Mouse (Mus musculus) intestine, embryonic 14.5 days (tissue): ENCODE measurements around the gene Itga7. TPM values are rescaled to one million over a fixed set of nuclear protein-coding genes. Genes with fewer than 3 reads are reported as not detected.

ENCODE experiments used
- ATAC-seq: fragments of 200-750 bp; cut with Nextera tagmentation; replicated peaks from 2 replicates; pipeline ENCODE4 v1.8.0; 2017; ENCODE audit warnings: low read depth, moderate number of reproducible peaks, moderate TSS enrichment, moderate library complexity; ENCODE audit not compliant: low FRiP score, low TSS enrichment
- DNase-seq: peaks from one replicate; pipeline ENCODE4 v3.0.0-alpha.2; 2018; ENCODE audit warnings: low spot score
- H3K27ac ChIP-seq: fragments of 300-500 bp; sonication (generic); 2 replicates; pipeline ENCODE4 v1.5.1; 2014; ENCODE audit warnings: low read depth, mild to moderate bottlenecking, control low read depth
- H3K27me3 ChIP-seq: fragments of 300-500 bp; sonication (generic); replicated peaks from 2 replicates; pipeline ENCODE4 v1.6.1; 2014; ENCODE audit warnings: low read length, control low read depth; ENCODE audit not compliant: control insufficient read depth, insufficient read depth
- H3K36me3 ChIP-seq: fragments of 300-500 bp; sonication (generic); 2 replicates; pipeline ENCODE4 v1.6.1; 2014; ENCODE audit warnings: low read length, control low read depth; ENCODE audit not compliant: control insufficient read depth, insufficient read depth
- H3K4me1 ChIP-seq: fragments of 300-500 bp; sonication (generic); replicated peaks from 2 replicates; pipeline ENCODE4 v1.6.1; 2014; ENCODE audit warnings: low read length, control low read depth, mixed read lengths; ENCODE audit not compliant: control insufficient read depth, insufficient read depth
- H3K4me2 ChIP-seq: fragments of 300-500 bp; sonication (generic); 2 replicates; pipeline ENCODE4 v1.6.1; 2014; ENCODE audit warnings: low read length
- H3K4me3 ChIP-seq: fragments of 300-500 bp; sonication (generic); 2 replicates; pipeline ENCODE4 v1.5.1; 2014; ENCODE audit warnings: low read depth, low read length, control low read depth, mixed read lengths
- H3K9ac ChIP-seq: fragments of 300-500 bp; sonication (generic); 2 replicates; pipeline ENCODE4 v1.6.1; 2014; ENCODE audit warnings: mild to moderate bottlenecking, low read length
- H3K9me3 ChIP-seq: fragments of 300-500 bp; sonication (generic); 2 replicates; pipeline ENCODE4 v1.6.1; 2016; ENCODE audit warnings: low read length, control low read depth; ENCODE audit not compliant: control insufficient read depth
- WGBS: fragments of 180-500 bp; shearing (Covaris S2); extraction: QIAGEN DNeasy Blood & Tissue Kit; methylation state at CpG from one replicate; pipeline ENCODE4 v1.1.7; 2014; 5-methylcytosine and 5-hydroxymethylcytosine counted together
- polyA plus RNA-seq: library from polyadenylated mRNA; unstranded; fragments of >200 nt; fragmentation: Nextera tagmentation; extraction: Ambion mirVana; gene quantifications from 2 replicates; pipeline ENCODE4 v1.2.1, GENCODE M21; 2014

The Itga7 gene
- polyA plus RNA-seq, 1 experiment from 2014 or later: 2.3 TPM

- H3K27me3 ChIP-seq: no peaks in the 10 kb centered on the region
- DNase-seq (no peak), ATAC-seq (no peak)
- no peaks in the 10 kb centered on the region for H3K9me3 ChIP-seq
- no peak overlapping the region for H3K4me3 ChIP-seq
- H3K27ac ChIP-seq: no peak overlapping the region
- H3K4me1 ChIP-seq: peaks cover 12% of the 10 kb centered on the region; the same call in 1 of the 2 replicates
- H3K9ac ChIP-seq: no peak overlapping the region
- H3K4me2 ChIP-seq: no peak overlapping the region
- WGBS: 95% methylated on average over 2 of the region's 2 CpGs
- H3K36me3 ChIP-seq: peaks cover 62% of the 10 kb centered on the region
Observed at GRCm38 (mm10) chr10:128915550-128915949, 18.1 kb upstream of the Itga7 start.

GRCm38 (mm10) chr10:128916665-128917064 lies 17.0 kb upstream of the Itga7 start:
- H3K36me3 ChIP-seq: peaks cover 60% of the 10 kb centered on the region
- H3K27me3 ChIP-seq: no peaks in the 10 kb centered on the region
- H3K9me3 ChIP-seq: no peaks in the 10 kb centered on the region
- DNase-seq: no peak
- no peak overlapping the region for H3K9ac ChIP-seq
- peaks cover 13% of the 10 kb centered on the region for H3K4me1 ChIP-seq
- H3K4me3 ChIP-seq: no peak overlapping the region
- ATAC-seq: no peak
- no peak overlapping the region for H3K4me2 ChIP-seq
- 92% methylated on average over 3 of the region's 3 CpGs for WGBS
- no peak overlapping the region for H3K27ac ChIP-seq

GRCm38 (mm10) chr10:128917400-128917799 lies 16.2 kb upstream of the Itga7 start:
- H3K27ac ChIP-seq: no peak overlapping the region
- no peaks in the 10 kb centered on the region for H3K27me3 ChIP-seq
- no peak for DNase-seq
- H3K4me2 ChIP-seq: no peak overlapping the region
- H3K36me3 ChIP-seq: peaks cover 53% of the 10 kb centered on the region
- H3K9ac ChIP-seq: no peak overlapping the region
- H3K4me1 ChIP-seq: peaks cover 18% of the 10 kb centered on the region
- WGBS: 91% methylated on average over 6 of the region's 6 CpGs
- no peak overlapping the region for H3K4me3 ChIP-seq
- no peak for ATAC-seq
- no peaks in the 10 kb centered on the region for H3K9me3 ChIP-seq

GRCm38 (mm10) chr10:128918246-128918645 lies 15.4 kb upstream of the Itga7 start:
- H3K4me2 ChIP-seq: no peak overlapping the region

GRCm38 (mm10) chr10:128919203-128919631 lies 14.4 kb upstream of the Itga7 start:
- H3K4me2 ChIP-seq: no peak overlapping the region
- peaks cover 39% of the 10 kb centered on the region for H3K36me3 ChIP-seq
- no peak for ATAC-seq
- no peak overlapping the region for H3K9ac ChIP-seq
- no peak overlapping the region for H3K27ac ChIP-seq
- 23% methylated on average over 6 of the region's 6 CpGs for WGBS
- no peak overlapping the region for H3K4me3 ChIP-seq
- no peaks in the 10 kb centered on the region for H3K9me3 ChIP-seq
- no peaks in the 10 kb centered on the region for H3K27me3 ChIP-seq
- DNase-seq: no peak
- H3K4me1 ChIP-seq: peaks cover 20% of the 10 kb centered on the region

More at GRCm38 (mm10) chr10:128918246-128918645, 15.4 kb upstream of the Itga7 start:
- Histone ChIP-seq H3K4me3 (no peak overlapping the region), H3K27me3 (no peaks in the 10 kb centered on the region), H3K27ac (no peak overlapping the region), H3K36me3 (peaks cover 49% of the 10 kb centered on the region), H3K4me1 (peaks cover 15% of the 10 kb centered on the region), H3K9me3 (no peaks in the 10 kb centered on the region), H3K9ac (no peak overlapping the region)
- ATAC-seq: no peak
- WGBS: 82% methylated on average over 7 of the region's 7 CpGs
- no peak for DNase-seq

GRCm38 (mm10) chr10:128919966-128920365 lies 13.7 kb upstream of the Itga7 start:
- no peak for ATAC-seq
- H3K4me2 ChIP-seq: no peak overlapping the region
- no peaks in the 10 kb centered on the region for H3K27me3 ChIP-seq
- 76% methylated on average over 7 of the region's 7 CpGs for WGBS
- peaks cover 32% of the 10 kb centered on the region for H3K36me3 ChIP-seq
- H3K9me3 ChIP-seq: no peaks in the 10 kb centered on the region
- no peak overlapping the region for H3K27ac ChIP-seq
- H3K4me1 ChIP-seq: peaks cover 20% of the 10 kb centered on the region
- no peak overlapping the region for H3K4me3 ChIP-seq
- no peak overlapping the region for H3K9ac ChIP-seq
- no peak for DNase-seq

- Histone ChIP-seq H3K9ac (no peak overlapping the region), H3K27ac (peak overlapping the region; percentile 27; the same call in 1 of the 2 replicates), H3K9me3 (no peaks in the 10 kb centered on the region), H3K36me3 (peaks cover 25% of the 10 kb centered on the region), H3K27me3 (no peaks in the 10 kb centered on the region), H3K4me3 (no peak overlapping the region), H3K4me2 (no peak overlapping the region), H3K4me1 (peaks cover 20% of the 10 kb centered on the region)
- no peak for DNase-seq
- 59% methylated on average over 3 of the region's 3 CpGs for WGBS
- ATAC-seq: no peak
Observed at GRCm38 (mm10) chr10:128920736-128921161, 12.9 kb upstream of the Itga7 start.

- Histone ChIP-seq H3K4me1 (peaks cover 20% of the 10 kb centered on the region), H3K4me2 (no peak overlapping the region), H3K36me3 (peaks cover 23% of the 10 kb centered on the region), H3K4me3 (no peak overlapping the region), H3K9me3 (no peaks in the 10 kb centered on the region), H3K27ac (peak overlapping the region; percentile 27; the same call in 1 of the 2 replicates), H3K27me3 (no peaks in the 10 kb centered on the region), H3K9ac (no peak overlapping the region)
- WGBS: 45% methylated on average over 1 of the region's 1 CpGs
- no peak for DNase-seq
- no peak for ATAC-seq
Observed at GRCm38 (mm10) chr10:128921251-128921650, 12.4 kb upstream of the Itga7 start.
